Mouse (Mus musculus): Measurements from ENCODE around the gene Ly6g6f.

Ly6g6f gene

GRCm38 (mm10) chr17:35077786-35078233 lies 7.6 kb downstream of the Ly6g6f start, which contains the start of gene Ly6g6d:
Gene Ly6g6d, minus strand, starts transcription at chr17:35078065.
- ATAC-seq (ENCODE audit: low TSS enrichment), result no peak

GRCm38 (mm10) chr17:35077285-35077684 lies 8.1 kb downstream of the Ly6g6f start:
- ATAC-seq (ENCODE audit: low TSS enrichment), result no peak

GRCm38 (mm10) chr17:35076507-35077176 lies 8.8 kb downstream of the Ly6g6f start, which contains the start of gene Ly6g6e:
Gene Ly6g6e, plus strand, starts transcription at chr17:35076902.
- ATAC-seq (ENCODE audit: low TSS enrichment), result no peak

GRCm38 (mm10) chr17:35074097-35074496 lies 11.3 kb downstream of the Ly6g6f start:
- no peak for ATAC-seq (ENCODE audit: low TSS enrichment)

GRCm38 (mm10) chr17:35071454-35071853 lies 14.0 kb downstream of the Ly6g6f start:
- no peak for ATAC-seq (ENCODE audit: low TSS enrichment)

- ATAC-seq (ENCODE audit: low TSS enrichment), result peak; percentile 81; the same call in 1 of the 2 replicates
These were observed 14.7 kb downstream of the Ly6g6f start for GRCm38 (mm10) chr17:35070556-35071229.

GRCm38 (mm10) chr17:35068213-35068914 lies 17.0 kb downstream of the Ly6g6f start:
- no peak for ATAC-seq (ENCODE audit: low TSS enrichment)

GRCm38 (mm10) chr17:35066084-35066483 lies 19.3 kb downstream of the Ly6g6f start, which contains the start of gene Mpig6b:
Gene Mpig6b, minus strand, starts transcription at chr17:35066184.
- ATAC-seq (ENCODE audit: low TSS enrichment), result no peak

GRCm38 (mm10) chr17:35064951-35065947 lies 20.2 kb downstream of the Ly6g6f start, which contains the start of gene Ly6g6c:
Gene Ly6g6c, plus strand, starts transcription at chr17:35065388.
- no peak for ATAC-seq (ENCODE audit: low TSS enrichment)

GRCm38 (mm10) chr17:35064378-35064877 lies 21.0 kb downstream of the Ly6g6f start:
- no peak for ATAC-seq (ENCODE audit: low TSS enrichment)

- ATAC-seq (ENCODE audit: low TSS enrichment), result no peak
These were observed 21.9 kb downstream of the Ly6g6f start for GRCm38 (mm10) chr17:35063466-35063865.

GRCm38 (mm10) chr17:35061299-35061698 lies 24.1 kb downstream of the Ly6g6f start:
- ATAC-seq (ENCODE audit: low TSS enrichment), result no peak

- ATAC-seq (ENCODE audit: low TSS enrichment), result no peak
These were observed 24.6 kb downstream of the Ly6g6f start for GRCm38 (mm10) chr17:35060737-35061297.

GRCm38 (mm10) chr17:35060071-35060470 lies 25.3 kb downstream of the Ly6g6f start:
- ATAC-seq (ENCODE audit: low TSS enrichment), result no peak

GRCm38 (mm10) chr17:35058911-35059892 lies 26.2 kb downstream of the Ly6g6f start, which contains the start of gene Ddah2:
Gene Ddah2, plus strand, starts transcription at chr17:35059035.
- ATAC-seq (ENCODE audit: low TSS enrichment), result peak; percentile 73

- ATAC-seq (ENCODE audit: low TSS enrichment), result no peak
These were observed 27.1 kb downstream of the Ly6g6f start for GRCm38 (mm10) chr17:35058316-35058715.

GRCm38 (mm10) chr17:35057090-35057489 lies 28.3 kb downstream of the Ly6g6f start:
- ATAC-seq (ENCODE audit: low TSS enrichment), result no peak

- ATAC-seq (ENCODE audit: low TSS enrichment), result no peak
These were observed 29.5 kb downstream of the Ly6g6f start for GRCm38 (mm10) chr17:35055691-35056495.
